Mouse (Mus musculus) midbrain, embryonic 10.5 days (tissue): Measurements from ENCODE around the gene Zfp976. TPM values are rescaled to one million over a fixed set of nuclear protein-coding genes. Genes with fewer than 3 reads are reported as not detected.

Source experiments
- microRNA-seq: library from miRNA; unstranded; fragments of <30 nt; microRNA quantifications from one replicate; pipeline ENCODE4, GENCODE M21; 2017
- polyA plus RNA-seq: library from polyadenylated mRNA; unstranded; fragments of >200 nt; fragmentation: Nextera tagmentation; extraction: Ambion mirVana; gene quantifications from 2 replicates; pipeline ENCODE4 v1.2.1, GENCODE M21; 2016

The Zfp976 gene
- polyA plus RNA-seq, 1 experiment from 2014 or later, result 2.7 TPM

Small RNA genes lying within 50 kb of the gene (microRNA-seq; reads per million reads assigned to microRNA genes)
- gene Gm24938, result not detected

Other genes with a start within 250 kb of the Zfp976 start
- not detected in 2 replicates for gene 4933421I07Rik, start 194.5 kb downstream of the Zfp976 start, polyA plus RNA-seq
- gene Zfp141, start 136.8 kb downstream of the Zfp976 start, polyA plus RNA-seq, result 11.7 and 11.8 TPM in 2 replicates
- not detected in 2 replicates for gene Gm21028, start 64.0 kb downstream of the Zfp976 start, polyA plus RNA-seq
- 1.0 and 1.3 TPM in 2 replicates for gene Zfp977, start 50.0 kb downstream of the Zfp976 start, polyA plus RNA-seq
- gene Zfp975, start 50.2 kb upstream of the Zfp976 start, polyA plus RNA-seq, result 7.2 and 8.1 TPM in 2 replicates
- not detected in 2 replicates for gene Gm17067, start 84.4 kb upstream of the Zfp976 start, polyA plus RNA-seq
- not detected in 2 replicates for gene Vmn2r62, start 150.9 kb upstream of the Zfp976 start, polyA plus RNA-seq
- gene Gm2381, start 224.6 kb upstream of the Zfp976 start, polyA plus RNA-seq, result not detected in 2 replicates